Mouse (Mus musculus): ENCODE measurements around the gene Abl2.

DNA sequence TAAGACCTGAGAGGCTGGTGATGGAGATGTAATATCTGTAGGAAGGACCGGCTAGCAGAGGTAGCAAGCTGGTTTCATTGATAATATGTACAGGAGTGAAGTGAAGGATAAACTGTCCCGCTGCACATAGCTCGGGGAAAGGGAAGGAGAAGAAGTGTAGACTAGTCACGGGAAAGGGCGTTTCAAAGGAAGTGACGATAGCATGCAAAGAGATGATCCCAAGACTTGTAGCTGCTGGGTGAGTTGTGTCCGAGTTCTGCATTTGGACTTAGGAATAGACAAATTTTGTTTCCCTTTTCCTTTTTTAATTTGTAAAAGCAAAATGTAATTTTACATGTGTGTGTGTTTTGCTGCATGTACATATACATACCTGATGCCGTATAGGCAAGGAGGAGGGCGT lies 1.9 kb downstream of the Abl2 start:
- TF ChIP-seq CHD2 (IDR thresholded peaks at IDR 0.05; ENCODE audit: low read depth, low read length) (no peak), MAFK (IDR thresholded peaks at IDR 0.05; ENCODE audit: insufficient read depth, low read depth, low read length) (no peak), ZC3H11A (IDR thresholded peaks at IDR 0.05; ENCODE audit: borderline replicate concordance, low read depth, low read length) (no peak), HCFC1 (IDR thresholded peaks at IDR 0.05; ENCODE audit: borderline replicate concordance, insufficient read depth, low read length) (no peak), ZNF384 (IDR thresholded peaks at IDR 0.05; ENCODE audit: low read depth, low read length) (no peak)
